Mouse (Mus musculus) bone marrow, adult 2 months (tissue): ENCODE measurements at regions not wholly inside any gene's neighbourhood (a gene's known extent, or its start where the extent isn't known, plus 50 kb on each side); places are given as distances from the start of the nearest gene placed in this dataset.
A peak's percentile ranks its signal among the peaks of the same experiment; 100 is the strongest.

ENCODE experiments used
- H3K27ac ChIP-seq: fragments of 200-500 bp; 2 replicates; pipeline ENCODE4 v1.5.1; 2012; ENCODE audit warnings: low read depth, mild to moderate bottlenecking, control low read depth, inconsistent platforms, low read length; ENCODE audit not compliant: control insufficient read depth, poor library complexity, insufficient read depth
- H3K4me1 ChIP-seq: fragments of 200-500 bp; 2 replicates; pipeline ENCODE4 v1.6.1; 2011; ENCODE audit warnings: low read length; ENCODE audit not compliant: control insufficient read depth, insufficient read depth
- H3K4me3 ChIP-seq: fragments of 200-500 bp; replicated peaks from 2 replicates; pipeline ENCODE3; 2011; ENCODE audit warnings: mild to moderate bottlenecking, low read depth, low read length, control low read depth; ENCODE audit not compliant: control insufficient read depth
- CTCF ChIP-seq: fragments of 200-500 bp; IDR thresholded peaks from 2 replicates; pipeline ENCODE4 v1.5.1; 2011; ENCODE audit warnings: low read length, control low read depth; ENCODE audit not compliant: control insufficient read depth, insufficient read depth
- POLR2A ChIP-seq: fragments of 200-500 bp; IDR thresholded peaks from 2 replicates; pipeline ENCODE4 v1.6.1; 2011; ENCODE audit warnings: low read depth, mild to moderate bottlenecking, control low read depth, low read length, borderline replicate concordance; ENCODE audit not compliant: control insufficient read depth
- WGBS: fragments of 180-500 bp; shearing (Covaris S2); methylation state at CpG from one replicate; pipeline ENCODE4 v1.1.7; 2018; 5-methylcytosine and 5-hydroxymethylcytosine counted together

DNA sequence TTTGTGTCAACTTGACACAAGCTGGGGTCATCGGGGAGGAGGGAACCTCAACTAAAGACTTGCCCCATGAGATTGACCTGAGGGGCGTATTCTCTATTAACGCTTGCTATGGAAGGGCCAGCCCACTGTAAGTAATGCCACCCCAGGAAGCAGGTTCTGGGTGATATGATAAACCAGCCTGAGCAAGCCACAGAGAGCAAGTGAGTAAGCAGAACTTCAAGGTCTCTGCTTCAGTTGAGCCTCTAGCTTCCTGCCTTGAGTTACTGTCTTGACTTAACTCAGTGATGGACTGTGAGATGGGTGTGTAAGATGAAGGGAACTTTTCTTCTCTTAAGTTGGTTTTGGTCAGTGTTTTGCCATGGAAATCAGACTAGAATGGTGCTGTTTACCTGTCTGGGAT is 175.2 kb downstream of the 1700010I14Rik start:
- no peak for TF ChIP-seq CTCF
- no peak for TF ChIP-seq POLR2A
- WGBS, result 52% methylated on average over 3 of the region's 3 CpGs
- Histone ChIP-seq H3K4me3 (no peak overlapping the region), H3K4me1 (no peaks in the 10 kb centered on the region), H3K27ac (no peak overlapping the region)

DNA sequence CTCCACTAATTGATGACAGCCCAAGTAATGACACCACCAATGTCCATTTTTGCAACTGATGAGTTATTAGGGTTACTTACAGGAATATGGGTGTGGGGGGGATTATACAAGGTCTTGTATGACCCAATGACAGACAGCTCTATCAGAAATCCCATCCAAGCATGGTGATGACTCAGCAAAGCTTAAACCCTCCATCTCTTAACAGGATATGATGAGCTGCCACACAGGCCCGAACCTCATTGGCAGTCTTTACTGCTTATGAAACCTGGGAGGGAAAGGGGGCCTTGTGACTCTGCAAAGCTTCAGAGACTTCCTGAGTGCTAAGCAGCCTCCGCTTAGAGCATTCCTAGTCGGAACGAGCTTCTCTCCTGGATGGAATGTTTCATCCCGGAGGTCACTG is 176.4 kb downstream of the 1700010I14Rik start:
- Histone ChIP-seq H3K27ac (no peak overlapping the region), H3K4me3 (no peak overlapping the region), H3K4me1 (no peaks in the 10 kb centered on the region)
- 62% methylated on average over 5 of the region's 5 CpGs for WGBS
- no peak for TF ChIP-seq POLR2A
- no peak for TF ChIP-seq CTCF

DNA sequence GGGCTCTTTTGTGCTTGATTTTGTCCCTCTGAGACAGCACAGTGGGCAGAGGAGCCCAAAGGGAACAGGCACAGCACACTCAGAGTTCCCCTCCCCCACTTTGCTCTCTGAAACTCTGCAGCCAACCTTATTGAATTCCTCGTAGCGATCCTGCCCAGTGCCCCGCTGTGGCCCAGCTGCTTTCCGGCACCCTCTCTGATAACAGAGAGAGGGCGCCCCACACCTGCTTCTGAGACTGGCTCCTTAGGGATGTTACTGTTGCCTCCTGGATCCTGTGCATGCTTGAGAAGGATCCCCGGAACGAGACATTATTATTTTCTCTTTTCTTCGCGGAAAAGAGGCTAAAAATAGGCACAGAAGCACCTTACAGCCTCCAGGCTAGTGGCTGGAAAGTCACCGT is 179.0 kb downstream of the 1700010I14Rik start:
- no peak for TF ChIP-seq POLR2A
- no peak for TF ChIP-seq CTCF
- H3K4me3 ChIP-seq, result no peak overlapping the region
- under 1% methylated on average over 10 of the region's 10 CpGs for WGBS
- no peak overlapping the region for H3K27ac ChIP-seq
- no peaks in the 10 kb centered on the region for H3K4me1 ChIP-seq

DNA sequence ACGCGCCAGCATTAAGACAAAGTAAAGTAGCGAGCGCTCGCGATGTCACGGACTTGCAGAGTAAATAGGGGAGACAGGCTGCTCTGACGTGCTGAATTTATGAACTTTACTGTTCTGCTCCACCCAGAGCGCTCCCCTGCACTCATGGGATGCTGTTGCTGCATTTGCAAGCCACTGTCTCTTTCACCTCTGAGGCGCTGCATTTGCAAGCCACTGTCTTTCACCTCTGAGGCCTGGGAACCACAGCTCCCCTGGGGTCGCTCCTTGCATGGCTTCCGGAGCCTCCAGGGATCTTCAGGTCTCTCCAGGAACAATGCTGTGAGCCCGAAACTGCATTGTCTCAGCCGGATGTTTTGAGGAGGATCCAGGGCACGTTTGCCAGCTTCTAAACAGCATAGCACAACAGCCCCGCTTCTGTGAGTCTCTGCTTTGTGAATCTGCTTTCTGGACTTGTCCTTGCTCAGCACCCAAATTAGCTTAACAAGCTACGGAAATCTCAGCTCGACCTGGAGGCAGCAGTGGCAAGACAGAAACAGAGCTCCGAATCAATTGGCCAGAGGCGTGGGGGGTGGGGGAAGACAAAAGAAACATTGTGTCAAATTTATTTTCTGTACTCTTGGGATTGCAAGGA is 179.6 kb downstream of the 1700010I14Rik start:
- WGBS, result under 1% methylated on average over 20 of the region's 20 CpGs
- Histone ChIP-seq H3K27ac (no peak overlapping the region), H3K4me3 (no peak overlapping the region), H3K4me1 (no peaks in the 10 kb centered on the region)
- TF ChIP-seq POLR2A (no peak), CTCF (no peak)

DNA sequence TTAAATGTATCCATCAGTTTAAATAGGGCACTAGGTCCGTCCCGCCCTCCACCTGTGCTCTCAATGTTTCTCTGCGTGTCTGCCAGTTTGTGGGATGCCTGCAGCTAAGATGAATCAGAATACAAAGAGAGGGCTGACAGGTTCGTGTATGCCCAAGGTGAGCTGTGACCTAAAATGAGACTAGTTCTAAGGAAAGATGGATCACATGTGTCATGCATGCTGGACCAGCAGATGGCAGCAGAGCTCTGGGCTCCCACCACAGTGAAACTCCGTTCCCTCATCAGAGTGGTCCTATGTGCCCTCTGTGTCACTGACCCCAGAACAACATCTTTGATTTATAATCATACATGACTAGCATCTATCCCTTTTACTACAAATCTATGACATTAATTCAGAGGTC is 180.3 kb downstream of the 1700010I14Rik start:
- Histone ChIP-seq H3K27ac (no peak overlapping the region), H3K4me1 (no peaks in the 10 kb centered on the region), H3K4me3 (no peak overlapping the region)
- 4% methylated on average over 5 of the region's 5 CpGs for WGBS
- no peak for TF ChIP-seq POLR2A
- TF ChIP-seq CTCF, result peak; percentile 75

DNA sequence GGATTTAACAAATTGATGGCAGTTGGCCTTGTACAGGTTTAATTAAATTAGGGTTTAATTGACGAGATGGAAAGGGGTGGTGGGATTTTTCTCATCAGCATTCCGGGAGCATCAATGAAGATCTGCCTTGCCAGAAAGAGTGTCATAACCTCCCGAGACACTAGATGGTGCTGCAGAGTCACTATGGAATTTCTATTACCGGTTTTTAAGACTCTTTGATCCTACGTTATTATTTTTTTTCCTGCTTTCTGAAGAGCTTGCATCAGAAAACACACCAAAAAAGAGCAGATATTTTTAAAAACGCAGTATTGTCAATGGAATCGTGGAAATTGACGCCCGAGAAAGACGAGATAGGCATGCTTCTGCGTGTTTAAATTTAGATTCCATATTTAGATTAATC is 181.2 kb downstream of the 1700010I14Rik start:
- 22% methylated on average over 11 of the region's 11 CpGs for WGBS
- no peaks in the 10 kb centered on the region for H3K4me1 ChIP-seq
- TF ChIP-seq CTCF (no peak), POLR2A (no peak)
- H3K4me3 ChIP-seq, result no peak overlapping the region
- H3K27ac ChIP-seq, result no peak overlapping the region

DNA sequence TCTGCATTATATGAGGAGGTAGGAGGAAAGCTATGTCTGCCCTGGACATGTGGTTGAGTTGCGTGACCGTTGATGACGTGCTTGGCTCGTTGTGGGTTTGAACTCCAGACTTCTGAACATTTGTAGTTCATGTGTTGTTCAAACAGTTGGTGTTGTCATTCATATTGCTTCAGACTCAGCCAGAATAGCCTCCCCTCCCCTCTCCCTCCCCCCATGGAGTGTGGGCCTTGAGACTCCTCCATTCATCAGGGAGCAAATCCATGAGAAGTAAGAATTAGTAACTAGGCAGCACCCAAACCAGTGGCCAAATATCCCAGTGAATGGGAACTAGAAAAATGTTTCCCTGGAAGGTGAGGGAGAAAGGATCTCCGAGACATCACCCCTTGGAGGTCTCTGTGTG is 209.0 kb downstream of the 1700010I14Rik start:
- no peaks in the 10 kb centered on the region; the same call in 1 of the 2 replicates for H3K4me1 ChIP-seq
- 83% methylated on average over 5 of the region's 5 CpGs for WGBS
- H3K27ac ChIP-seq, result no peak overlapping the region
- TF ChIP-seq POLR2A, result no peak
- TF ChIP-seq CTCF, result no peak
- no peak overlapping the region for H3K4me3 ChIP-seq

DNA sequence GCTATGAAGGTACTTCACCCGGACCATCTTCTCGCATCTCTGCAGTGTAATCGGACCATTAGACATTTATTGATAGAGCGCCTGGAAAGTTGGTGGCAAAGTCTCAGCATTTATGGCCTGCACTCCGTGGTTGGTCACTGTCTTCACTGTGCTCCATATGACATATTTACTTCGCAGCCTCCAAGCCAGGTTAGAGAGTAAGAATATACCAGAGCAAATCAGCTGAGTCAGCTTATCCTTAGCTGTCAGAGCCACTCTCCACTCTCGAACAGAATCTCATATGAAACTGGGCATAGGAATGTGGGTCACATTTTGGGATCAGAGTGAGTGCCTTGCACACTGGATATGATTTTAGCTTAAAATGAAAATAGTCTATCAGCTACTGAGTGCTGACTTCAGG is 212.3 kb downstream of the 1700010I14Rik start:
- no peaks in the 10 kb centered on the region; the same call in 1 of the 2 replicates for H3K4me1 ChIP-seq
- 80% methylated on average over 7 of the region's 7 CpGs for WGBS
- no peak overlapping the region for H3K4me3 ChIP-seq
- no peak for TF ChIP-seq POLR2A
- no peak for TF ChIP-seq CTCF
- no peak overlapping the region for H3K27ac ChIP-seq

DNA sequence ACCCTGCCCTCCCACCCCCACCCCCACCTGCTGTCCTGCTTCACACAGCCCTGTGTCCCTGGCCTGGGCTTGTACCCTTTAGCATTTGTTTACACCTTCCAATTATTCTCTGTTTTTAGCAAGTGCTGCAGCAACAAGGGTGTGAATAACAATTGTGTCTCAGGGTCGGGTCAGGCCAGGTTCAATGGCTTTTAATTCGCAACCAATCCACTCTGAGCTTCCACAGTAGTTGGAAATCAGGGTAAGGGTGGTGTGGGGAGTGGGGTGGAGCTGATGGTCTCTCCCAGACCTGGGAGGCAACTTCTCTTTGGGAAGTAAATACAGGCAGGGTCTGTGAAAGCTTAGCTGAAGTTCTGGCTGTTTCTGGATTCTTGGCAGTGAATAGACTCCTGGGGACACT is 214.4 kb downstream of the 1700010I14Rik start:
- WGBS, result 35% methylated on average over 2 of the region's 2 CpGs
- TF ChIP-seq CTCF, result no peak
- no peak for TF ChIP-seq POLR2A
- H3K4me3 ChIP-seq, result no peak overlapping the region
- H3K4me1 ChIP-seq, result no peaks in the 10 kb centered on the region
- no peak overlapping the region for H3K27ac ChIP-seq
